In genomic region chr5:132429363-132429762, GRCm38 (mm10) we compare ENCODE assay signal across 21 mouse cellular contexts.
DNase-seq lines count a peak whose midpoint lies in the region; ATAC-seq lines count a peak whose summit lies in the region.
"Had no signal": no experiment of that assay in that cellular context is flagged by ENCODE, and none has a peak within 500 bp of the region (broad histone marks: within the 10 kb centered on the region; RNA-seq: fewer than 3 reads in every experiment).

No protein-coding gene starts in this region.

- H3K27ac ChIP-seq in forebrain, embryonic 13.5 days = no peak overlapping the region
- H3K27ac ChIP-seq in forebrain, embryonic 11.5 days (ENCODE audit: low read depth, low read length) = no peak overlapping the region
- H3K27ac ChIP-seq in midbrain, embryonic 13.5 days = peak overlapping the region; percentile 35; the same call in 1 of the 2 replicates
- no peak overlapping the region for H3K27ac ChIP-seq in midbrain, embryonic 11.5 days (ENCODE audit: low read depth, low read length)
- peak overlapping the region; percentile 35; the same call in 1 of the 2 replicates for H3K27ac ChIP-seq in forebrain, embryonic 14.5 days (ENCODE audit: low read depth, low read length)
- H3K27ac ChIP-seq: heart, adult 2 months; heart, embryonic 13.5 days; kidney, postnatal 0 days had no signal

- no peak overlapping the region for H3K4me2 ChIP-seq in forebrain, embryonic 13.5 days
- H3K4me2 ChIP-seq in forebrain, embryonic 11.5 days (ENCODE audit: low read depth, low read length, severe bottlenecking) = no peak overlapping the region
- no peak overlapping the region for H3K4me2 ChIP-seq in midbrain, embryonic 13.5 days (replicated peaks)
- H3K4me2 ChIP-seq in midbrain, embryonic 11.5 days = no peak overlapping the region
- no peak overlapping the region for H3K4me2 ChIP-seq in forebrain, embryonic 14.5 days (ENCODE audit: low read length)
- H3K4me2 ChIP-seq: heart, embryonic 13.5 days had no signal

- no peak for DNase-seq in forebrain, embryonic 11.5 days (ENCODE audit: low spot score)
- DNase-seq in midbrain, embryonic 11.5 days (ENCODE audit: low spot score, missing footprints) = no peak
- peak; percentile 61 for DNase-seq in forebrain, embryonic 14.5 days (ENCODE audit: low spot score)
- DNase-seq in retina, postnatal 1 day = peak; percentile 79
- no peak for DNase-seq in thymus, postnatal 0 days (ENCODE audit: low spot score)
- DNase-seq: adrenal gland, postnatal 36 days; cerebellum, adult 11 months; cerebellum, adult 9-11 months; gastrocnemius, postnatal 25 days; heart, adult 2 months; heart, postnatal 14 days; kidney, adult 2 months; lung, postnatal 4 days; thymus, adult 18-20 months; thymus, postnatal 4 days had no signal

- H3K27me3 ChIP-seq in forebrain, embryonic 13.5 days = no peaks in the 10 kb centered on the region
- H3K27me3 ChIP-seq in forebrain, embryonic 11.5 days (ENCODE audit: control insufficient read depth, insufficient read depth, low read length) = no peaks in the 10 kb centered on the region
- no peaks in the 10 kb centered on the region for H3K27me3 ChIP-seq in midbrain, embryonic 13.5 days
- H3K27me3 ChIP-seq in midbrain, embryonic 11.5 days (ENCODE audit: control insufficient read depth, insufficient read depth, low read length) = no peaks in the 10 kb centered on the region
- no peaks in the 10 kb centered on the region for H3K27me3 ChIP-seq in forebrain, embryonic 14.5 days (replicated peaks; ENCODE audit: control insufficient read depth, insufficient read depth, low read length)
- H3K27me3 ChIP-seq: heart, embryonic 13.5 days had no signal

- H3K9me3 ChIP-seq in forebrain, embryonic 13.5 days (replicated peaks) = no peaks in the 10 kb centered on the region
- H3K9me3 ChIP-seq in forebrain, embryonic 11.5 days (ENCODE audit: control insufficient read depth, low read length) = no peaks in the 10 kb centered on the region
- no peaks in the 10 kb centered on the region for H3K9me3 ChIP-seq in midbrain, embryonic 13.5 days
- no peaks in the 10 kb centered on the region for H3K9me3 ChIP-seq in midbrain, embryonic 11.5 days (ENCODE audit: control insufficient read depth, low read length)
- H3K9me3 ChIP-seq in forebrain, embryonic 14.5 days (replicated peaks; ENCODE audit: control insufficient read depth, low read length) = no peaks in the 10 kb centered on the region
- H3K9me3 ChIP-seq: heart, embryonic 13.5 days had no signal

- WGBS in forebrain, embryonic 13.5 days = 49% methylated on average over 3 of the region's 3 CpGs
- WGBS in forebrain, embryonic 11.5 days = 79% methylated on average over 3 of the region's 3 CpGs
- 40% methylated on average over 3 of the region's 3 CpGs for WGBS in midbrain, embryonic 13.5 days
- WGBS in midbrain, embryonic 11.5 days = 77% methylated on average over 3 of the region's 3 CpGs
- 58% methylated on average over 3 of the region's 3 CpGs for WGBS in forebrain, embryonic 14.5 days

- peak; percentile 67 for ATAC-seq in forebrain, embryonic 13.5 days
- ATAC-seq in forebrain, embryonic 11.5 days (replicated peaks; ENCODE audit: low FRiP score) = no peak
- ATAC-seq in midbrain, embryonic 13.5 days = peak; percentile 43; the same call in 1 of the 2 replicates
- no peak for ATAC-seq in midbrain, embryonic 11.5 days (ENCODE audit: low FRiP score)
- ATAC-seq in forebrain, embryonic 14.5 days = peak; percentile 75
- ATAC-seq: CD4-positive, CD25-positive, alpha-beta regulatory T cell, adult 4 months; inflammation-experienced regulatory T-cells, adult 6 months had no signal

- H3K4me3 ChIP-seq in forebrain, embryonic 13.5 days = no peak overlapping the region
- no peak overlapping the region for H3K4me3 ChIP-seq in forebrain, embryonic 11.5 days (ENCODE audit: low read depth, low read length)
- no peak overlapping the region for H3K4me3 ChIP-seq in midbrain, embryonic 13.5 days (replicated peaks)
- H3K4me3 ChIP-seq in midbrain, embryonic 11.5 days (ENCODE audit: low read depth, low read length) = no peak overlapping the region
- H3K4me3 ChIP-seq in forebrain, embryonic 14.5 days (ENCODE audit: low read depth, low read length) = no peak overlapping the region
- H3K4me3 ChIP-seq: heart, adult 2 months; heart, embryonic 13.5 days had no signal

- no peak overlapping the region for H3K9ac ChIP-seq in forebrain, embryonic 13.5 days
- no peak overlapping the region for H3K9ac ChIP-seq in forebrain, embryonic 11.5 days (ENCODE audit: low read length)
- no peak overlapping the region for H3K9ac ChIP-seq in midbrain, embryonic 13.5 days (replicated peaks)
- H3K9ac ChIP-seq in midbrain, embryonic 11.5 days (ENCODE audit: low read length) = no peak overlapping the region
- H3K9ac ChIP-seq in forebrain, embryonic 14.5 days (ENCODE audit: low read length) = no peak overlapping the region
- H3K9ac ChIP-seq: heart, embryonic 13.5 days had no signal

- H3K4me1 ChIP-seq in forebrain, embryonic 13.5 days = peaks cover 24% of the 10 kb centered on the region
- 0 out of 2 replicates have a peak, but pooled peaks cover 5% of the 10 kb centered on the region for H3K4me1 ChIP-seq in forebrain, embryonic 11.5 days (replicated peaks; ENCODE audit: control insufficient read depth, insufficient read depth, low read length)
- peaks cover 30% of the 10 kb centered on the region for H3K4me1 ChIP-seq in midbrain, embryonic 13.5 days (replicated peaks)
- no peaks in the 10 kb centered on the region for H3K4me1 ChIP-seq in midbrain, embryonic 11.5 days (ENCODE audit: control insufficient read depth, insufficient read depth, low read length)
- peaks cover 11% of the 10 kb centered on the region; the same call in 1 of the 2 replicates for H3K4me1 ChIP-seq in forebrain, embryonic 14.5 days (ENCODE audit: control insufficient read depth, insufficient read depth, low read length)
- H3K4me1 ChIP-seq: heart, embryonic 13.5 days had no signal

- no peaks in the 10 kb centered on the region for H3K36me3 ChIP-seq in forebrain, embryonic 13.5 days (ENCODE audit: poor library complexity, severe bottlenecking)
- no peaks in the 10 kb centered on the region for H3K36me3 ChIP-seq in forebrain, embryonic 11.5 days (ENCODE audit: control insufficient read depth, insufficient read depth, low read length)
- H3K36me3 ChIP-seq in midbrain, embryonic 13.5 days = no peaks in the 10 kb centered on the region
- H3K36me3 ChIP-seq in midbrain, embryonic 11.5 days (ENCODE audit: control insufficient read depth, insufficient read depth, low read length) = no peaks in the 10 kb centered on the region
- H3K36me3 ChIP-seq in forebrain, embryonic 14.5 days (ENCODE audit: control insufficient read depth, insufficient read depth, low read length) = no peaks in the 10 kb centered on the region
- H3K36me3 ChIP-seq: heart, embryonic 13.5 days had no signal

Comparison
In these comparisons a context has a peak if more than half of its experiments do, and no peak if none do; other contexts are left out.
1. ATAC-seq: peak in forebrain, embryonic 13.5 days (single experiment), midbrain, embryonic 13.5 days (single experiment) and forebrain, embryonic 14.5 days (single experiment); none in forebrain, embryonic 11.5 days (single experiment) and midbrain, embryonic 11.5 days (single experiment).
2. H3K27ac ChIP-seq: peak in midbrain, embryonic 13.5 days (single experiment) and forebrain, embryonic 14.5 days (single experiment); none in forebrain, embryonic 13.5 days (single experiment), forebrain, embryonic 11.5 days (single experiment) and midbrain, embryonic 11.5 days (single experiment).
3. DNase-seq: peak in forebrain, embryonic 14.5 days (single experiment) and retina, postnatal 1 day (single experiment); none in forebrain, embryonic 11.5 days (single experiment), midbrain, embryonic 11.5 days (single experiment) and thymus, postnatal 0 days (single experiment).